Mouse (Mus musculus) layer of hippocampus, postnatal 14 days (tissue): ENCODE results near the gene Nfatc3. TPM values are rescaled to one million over a fixed set of nuclear protein-coding genes. Genes with fewer than 3 reads are reported as not detected.

Source experiments
- DNase-seq, 2 experiments: peaks; one replicate each; pipeline ENCODE4 v3.0.0; 2021 to 2022; ENCODE audit warnings: low spot score in 2 of 2, mixed read lengths in 1 of 2
- total RNA-seq, 2 experiments: library from RNA; stranded (reverse); gene quantifications; 2 replicates each; pipeline ENCODE4 v1.2.3; 2021

Gene Nfatc3
- total RNA-seq, 2 experiments from 2014 or later = 9.9 to 11.6 TPM

DNA sequence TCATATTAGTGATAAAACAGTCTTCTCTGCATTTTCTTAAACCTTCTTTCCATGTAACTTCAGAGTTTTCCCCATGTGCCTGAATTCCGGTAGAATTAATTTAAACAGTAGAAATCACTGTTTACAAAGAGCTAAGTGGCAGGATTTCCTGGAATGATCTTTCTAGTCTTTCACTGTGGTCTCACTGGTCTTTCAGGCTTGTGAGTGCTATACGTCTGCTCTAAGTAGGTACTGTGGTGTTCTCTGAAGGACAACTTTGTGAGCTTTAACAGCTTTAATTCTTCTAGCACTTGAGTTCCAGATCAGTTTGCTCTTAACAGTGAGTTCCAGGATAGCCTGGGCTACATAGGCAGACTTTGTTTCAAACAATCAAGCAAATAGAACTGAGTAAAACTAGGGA lies 119.8 kb downstream of the Nfatc3 start:
- no peak for DNase-seq

Other genes starting within 250 kb of the Nfatc3 start
- gene Ranbp10, start 231.5 kb upstream of the Nfatc3 start, total RNA-seq = 10 to 100 TPM; 25.5 to 26.0 TPM
- under 1 TPM; 0.24 to 0.85 TPM for gene Tsnaxip1, start 231.1 kb upstream of the Nfatc3 start, total RNA-seq
- gene Cenpt, start 205.6 kb upstream of the Nfatc3 start, total RNA-seq = 10 to 100 TPM; 18.8 to 19.5 TPM
- gene Thap11, start 203.7 kb upstream of the Nfatc3 start, total RNA-seq = 10 to 100 TPM; 34.5 to 36.1 TPM
- gene Nutf2, start 198.3 kb upstream of the Nfatc3 start, total RNA-seq = 10 to 100 TPM; 36.5 to 45.5 TPM
- 10 to 100 TPM; 57.2 to 66.0 TPM for gene Edc4, start 178.0 kb upstream of the Nfatc3 start, total RNA-seq
- gene Nrn1l, start 165.3 kb upstream of the Nfatc3 start, total RNA-seq = 1 to 10 TPM; 1.1 to 2.1 TPM
- gene Pskh1, start 158.4 kb upstream of the Nfatc3 start, total RNA-seq = 1 to 10 TPM; 7.2 to 9.0 TPM
- 1 to 10 TPM; 1.2 to 1.3 TPM for gene Ctrl, start 125.0 kb upstream of the Nfatc3 start, total RNA-seq
- gene Psmb10, start 120.4 kb upstream of the Nfatc3 start, total RNA-seq = 10 to 100 TPM; 62.8 to 71.5 TPM
- 10 to 100 TPM; 46.9 to 52.8 TPM for gene Lcat, start 115.5 kb upstream of the Nfatc3 start, total RNA-seq
- gene Slc12a4, start 92.7 kb upstream of the Nfatc3 start, total RNA-seq = 10 to 100 TPM; 28.1 to 35.8 TPM
- gene Dpep3, start 79.4 kb upstream of the Nfatc3 start, total RNA-seq = not detected
- 10 to 100 TPM; 17.2 to 19.5 TPM for gene Dus2, start 67.5 kb upstream of the Nfatc3 start, total RNA-seq
- not detected for gene Dpep2nb, start 52.9 kb upstream of the Nfatc3 start, total RNA-seq
- gene Ddx28, start 47.0 kb upstream of the Nfatc3 start, total RNA-seq = 10 to 100 TPM; 11.1 to 12.6 TPM
- not detected for gene Esrp2, start 78.1 kb downstream of the Nfatc3 start, total RNA-seq
- gene Pla2g15, start 91.6 kb downstream of the Nfatc3 start, total RNA-seq = 10 to 100 TPM; 18.5 to 19.4 TPM
- 10 to 100 TPM; 25.7 to 26.3 TPM for gene Slc7a6, start 110.0 kb downstream of the Nfatc3 start, total RNA-seq
- gene Slc7a6os, start 152.1 kb downstream of the Nfatc3 start, total RNA-seq = 10 to 100 TPM; 26.6 to 28.3 TPM
- 10 to 100 TPM; 32.1 to 34.3 TPM for gene Prmt7, start 152.1 kb downstream of the Nfatc3 start, total RNA-seq